Mouse (Mus musculus) hindbrain, embryonic 13.5 days (tissue): Measurements from ENCODE around the gene Gosr1. TPM values are rescaled to one million over a fixed set of nuclear protein-coding genes. Genes with fewer than 3 reads are reported as not detected.

Experiments used
- polyA plus RNA-seq: library from polyadenylated mRNA; unstranded; fragments of >200 nt; fragmentation: Nextera tagmentation; extraction: Ambion mirVana; gene quantifications from 2 replicates; pipeline ENCODE4 v1.2.1, GENCODE M21; 2015

The Gosr1 gene
- polyA plus RNA-seq, 1 experiment from 2014 or later: 23.6 TPM

Other genes with a start within 250 kb of the Gosr1 start
- 98.2 and 98.3 TPM in 2 replicates for gene Abr, start 141.3 kb downstream of the Gosr1 start, polyA plus RNA-seq
- gene Bhlha9, start 91.1 kb downstream of the Gosr1 start, polyA plus RNA-seq: 0.32 and 0.60 TPM in 2 replicates
- gene Trarg1, start 83.8 kb downstream of the Gosr1 start, polyA plus RNA-seq: 0.32 and 0.47 TPM in 2 replicates
- 5.7 and 6.2 TPM in 2 replicates for gene Cpd, start 83.4 kb upstream of the Gosr1 start, polyA plus RNA-seq
- gene Tmigd1, start 138.6 kb upstream of the Gosr1 start, polyA plus RNA-seq: not detected in 2 replicates
- 149 and 155 TPM in 2 replicates for gene Blmh, start 161.2 kb upstream of the Gosr1 start, polyA plus RNA-seq
- 4.7 and 10.5 TPM in 2 replicates for gene Slc6a4, start 235.0 kb upstream of the Gosr1 start, polyA plus RNA-seq